Mouse (Mus musculus): ENCODE measurements around the gene Shf. TPM values are rescaled to one million over a fixed set of nuclear protein-coding genes. Genes with fewer than 3 reads are reported as not detected.

Gene Shf
- total RNA-seq, 2 experiments from 2014 or later: 75.3 to 77.1 TPM

DNA sequence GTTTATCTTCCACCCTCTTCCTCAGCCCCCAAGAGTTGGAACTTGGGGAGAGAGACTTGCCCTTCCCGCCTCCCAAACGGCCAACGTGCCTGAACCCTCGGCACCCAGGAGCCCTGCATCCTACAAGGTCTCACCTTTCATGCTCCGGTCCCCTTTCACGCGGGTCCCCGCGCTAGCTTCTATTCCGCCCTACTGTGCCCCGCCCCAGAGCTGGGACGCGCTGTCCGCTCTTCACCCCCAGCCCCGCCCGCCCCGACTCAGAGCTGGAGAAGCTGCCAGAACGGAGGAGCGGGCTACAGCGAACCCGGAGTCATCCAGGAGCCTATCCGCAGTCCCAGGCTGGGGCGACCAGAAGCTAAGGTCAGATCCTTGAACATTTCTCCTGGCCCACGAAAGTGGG is 55.4 kb downstream of the Shf start, which contains the start of gene Duoxa1:
Gene Duoxa1, minus strand, starts transcription at position 195 of the 400 bp plus-strand sequence.
- intact Hi-C loops (cut with DNase I): loop anchor here (5.0 kb wide), 1 partner anchor 64 kb away; no protein-coding TSS in a partner anchor
- DNase-seq (ENCODE audit: low spot score in 2 of 2): no peak

- intact Hi-C loops (cut with DNase I): loop anchor here (5.0 kb wide), 1 partner anchor 64 kb away; no protein-coding TSS in a partner anchor
- peak; percentile 60 to 63 for DNase-seq (ENCODE audit: low spot score in 2 of 2)
Measured at GRCm38 (mm10) chr2:122312722-122313417, 56.1 kb downstream of the Shf start.

DNA sequence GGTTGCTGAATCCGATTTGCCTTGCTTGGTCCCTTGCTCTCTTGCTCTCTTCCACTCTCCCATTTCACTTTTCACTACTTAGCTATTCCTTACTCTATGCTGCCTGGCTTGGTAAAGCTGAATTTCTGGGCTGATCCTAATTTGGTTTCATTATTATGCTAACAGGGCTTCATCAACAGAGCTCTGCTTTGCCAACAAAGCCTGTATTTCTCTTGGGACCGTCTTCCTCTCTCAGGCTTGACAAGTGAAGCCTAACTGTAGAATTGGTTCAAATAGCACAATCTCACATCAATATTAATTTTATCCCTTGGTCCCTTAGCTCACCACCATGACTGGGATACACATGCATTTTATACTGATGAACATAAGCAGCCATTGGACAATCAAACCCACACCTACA is 57.4 kb downstream of the Shf start:
- DNase-seq (ENCODE audit: low spot score in 2 of 2): no peak
- intact Hi-C loops (cut with DNase I): loop anchor here (5.0 kb wide), 1 partner anchor 66 kb away; no protein-coding TSS in a partner anchor

GRCm38 (mm10) chr2:122309647-122310046 is 59.3 kb downstream of the Shf start:
- no peak for DNase-seq (ENCODE audit: low spot score in 2 of 2)
- intact Hi-C loops (cut with DNase I): loop anchor here (5.0 to 10.0 kb wide), 2 partner anchors 68 to 245 kb away; no protein-coding TSS in a partner anchor

DNA sequence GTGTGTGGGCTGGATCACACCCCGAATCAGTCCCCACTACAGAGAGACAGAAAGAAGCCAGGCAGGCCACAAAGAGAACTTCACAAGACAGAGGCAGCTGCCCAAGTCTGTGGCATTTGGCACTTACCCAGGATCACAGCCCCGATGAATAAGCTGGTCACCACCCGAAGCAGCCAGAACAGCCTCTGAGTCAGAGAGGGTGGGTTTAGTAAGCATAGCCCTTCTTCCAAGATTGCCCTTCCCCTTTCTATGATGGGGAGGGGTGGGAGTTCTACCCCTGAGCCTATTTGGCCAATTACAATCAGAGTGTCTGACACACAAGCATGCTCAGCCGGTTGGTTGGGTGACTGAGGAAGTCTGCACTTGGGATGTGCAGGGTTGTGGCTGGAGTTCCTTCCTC is 62.8 kb downstream of the Shf start:
- intact Hi-C loops (cut with DNase I): loop anchor here (10.0 kb wide), 1 partner anchor 249 kb away; no protein-coding TSS in a partner anchor
- peak; percentile 24 to 34 for DNase-seq (ENCODE audit: low spot score in 2 of 2)

GRCm38 (mm10) chr2:122305097-122305892 is 63.7 kb downstream of the Shf start:
- DNase-seq (ENCODE audit: low spot score in 2 of 2): no peak
- intact Hi-C loops (cut with DNase I): loop anchor here (10.0 kb wide), 1 partner anchor 250 kb away; no protein-coding TSS in a partner anchor

DNA sequence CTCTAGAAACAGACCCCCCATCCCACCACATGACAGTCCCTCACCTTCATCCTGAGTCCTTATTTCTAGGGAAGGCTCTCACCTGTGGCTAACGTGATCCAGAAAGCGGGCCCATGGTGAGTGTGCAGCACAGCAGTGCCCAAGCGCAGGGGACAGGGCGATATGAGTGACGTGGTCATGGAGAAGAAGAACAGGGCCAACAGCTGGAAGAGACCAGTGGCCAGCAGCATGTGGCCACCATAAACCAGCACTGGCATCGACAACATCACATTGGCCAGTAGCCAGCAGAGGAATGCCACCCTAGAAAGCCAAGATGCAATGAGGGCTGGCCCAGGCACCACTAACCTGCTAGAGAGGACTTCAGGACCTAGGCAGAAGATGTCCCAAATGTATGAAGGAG is 64.4 kb downstream of the Shf start:
- DNase-seq (ENCODE audit: low spot score in 2 of 2): no peak
- intact Hi-C loops (cut with DNase I): loop anchor here (10.0 kb wide), 1 partner anchor 250 kb away; no protein-coding TSS in a partner anchor

DNA sequence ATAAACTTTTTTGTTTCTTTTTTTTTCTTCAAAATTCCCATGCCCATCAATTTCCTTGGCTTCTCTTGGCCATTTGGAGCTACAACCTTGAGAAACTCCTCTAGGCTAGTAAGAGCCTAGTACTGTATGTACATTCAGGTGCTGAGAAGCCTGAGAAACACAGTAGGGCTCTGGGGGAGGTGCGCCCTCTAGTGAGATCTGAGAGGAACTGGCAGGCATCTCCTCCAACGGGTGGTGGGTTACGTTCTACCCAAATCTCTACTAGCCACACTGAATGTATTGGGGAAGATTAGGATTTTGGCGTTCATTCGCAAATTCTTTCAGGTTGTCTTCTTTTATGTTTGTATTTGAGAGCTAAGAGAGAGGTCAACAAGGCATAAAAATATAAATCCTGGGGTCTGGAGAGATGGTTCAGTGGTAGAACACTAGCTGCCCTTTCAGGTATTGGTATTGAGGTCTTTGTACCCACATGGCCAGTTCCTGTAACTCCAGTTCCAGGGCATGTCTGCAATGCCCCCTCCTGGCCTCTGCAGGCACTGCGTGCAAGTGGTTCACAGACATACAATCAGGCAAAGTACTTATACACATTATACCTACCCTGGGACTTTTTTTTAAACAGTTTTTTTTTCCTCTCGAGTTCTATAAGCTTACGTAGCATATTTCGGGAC is 66.3 kb downstream of the Shf start:
- peak; percentile 62 to 77 for DNase-seq (ENCODE audit: low spot score in 2 of 2)
- intact Hi-C loops (cut with DNase I): loop anchor here (2.0 to 10.0 kb wide), 2 partner anchors 108 to 252 kb away; no protein-coding TSS in a partner anchor

DNA sequence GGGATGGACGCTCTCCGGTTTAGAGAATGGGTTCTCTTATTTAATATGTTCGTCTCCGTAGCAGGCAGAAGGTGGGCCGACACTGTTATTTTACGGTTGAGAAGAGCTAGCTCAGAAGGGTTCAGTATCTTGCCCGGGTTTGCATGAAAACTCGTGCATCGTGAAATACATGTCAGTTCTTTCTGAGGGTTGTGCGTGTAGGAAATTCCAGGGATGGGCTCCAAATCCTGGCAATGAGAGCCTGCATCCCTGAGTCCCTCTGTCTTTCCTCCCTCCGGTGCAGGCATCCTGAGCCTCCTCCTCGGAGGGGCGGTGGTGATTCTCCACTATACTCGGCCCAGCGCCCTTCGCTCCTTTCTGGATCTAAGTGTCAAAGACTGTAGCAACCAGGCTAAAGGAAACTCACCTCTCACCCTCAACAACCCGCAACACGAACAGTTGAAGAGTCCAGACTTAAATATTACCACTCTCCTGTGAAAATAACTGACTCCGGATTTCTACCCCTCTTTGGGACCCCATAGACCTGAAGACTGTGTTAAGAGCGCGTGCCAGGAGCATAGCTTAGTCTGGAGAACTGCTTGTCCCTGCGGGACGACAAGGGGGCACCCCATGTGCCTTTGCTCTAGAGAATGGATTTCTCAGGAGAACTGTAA is 66.9 kb downstream of the Shf start:
- DNase-seq (ENCODE audit: low spot score in 2 of 2): no peak
- intact Hi-C loops (cut with DNase I): loop anchor here (2.0 to 10.0 kb wide), 2 partner anchors 107 to 253 kb away; no protein-coding TSS in a partner anchor

DNA sequence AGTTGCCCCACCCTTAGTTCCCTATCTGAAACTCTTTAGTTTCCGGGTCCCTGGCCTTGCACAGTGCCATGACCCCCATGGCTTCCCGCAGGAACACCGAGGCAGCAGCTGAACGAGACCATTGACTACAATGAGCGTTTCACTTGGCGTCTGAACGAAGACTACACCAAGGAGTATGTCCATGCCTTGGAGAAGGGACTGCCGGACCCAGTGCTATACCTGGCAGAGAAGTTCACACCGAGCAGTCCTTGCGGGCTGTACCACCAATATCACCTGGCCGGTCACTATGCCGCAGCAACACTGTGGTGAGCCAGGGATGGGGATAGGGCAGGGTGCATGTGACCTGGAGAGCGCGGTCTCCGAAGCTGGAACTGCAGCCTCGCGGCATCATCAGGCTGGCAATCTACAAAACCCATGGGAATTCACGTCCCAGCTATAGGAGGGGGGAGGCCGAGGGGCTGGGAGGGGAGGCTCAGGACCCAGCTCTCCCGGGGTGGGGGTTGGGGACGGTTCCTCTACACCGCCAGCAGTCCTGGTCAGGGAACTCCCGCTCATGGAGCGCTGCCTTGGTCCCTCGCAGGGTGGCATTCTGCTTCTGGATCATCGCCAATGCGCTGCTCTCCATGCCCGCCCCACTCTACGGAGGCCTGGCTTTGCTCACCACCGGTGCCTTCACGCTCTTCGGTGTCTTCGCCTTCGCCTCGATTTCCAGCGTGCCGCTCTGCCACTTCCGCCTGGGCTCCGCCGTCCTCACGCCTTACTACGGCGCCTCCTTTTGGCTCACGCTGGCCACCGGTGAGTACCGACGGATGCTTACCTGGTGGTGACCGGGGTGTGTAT is 67.7 kb downstream of the Shf start:
- intact Hi-C loops (cut with DNase I): loop anchor here (10.0 kb wide), 1 partner anchor 254 kb away; no protein-coding TSS in a partner anchor
- peak; percentile 30 to 35 for DNase-seq (ENCODE audit: low spot score in 2 of 2)

DNA sequence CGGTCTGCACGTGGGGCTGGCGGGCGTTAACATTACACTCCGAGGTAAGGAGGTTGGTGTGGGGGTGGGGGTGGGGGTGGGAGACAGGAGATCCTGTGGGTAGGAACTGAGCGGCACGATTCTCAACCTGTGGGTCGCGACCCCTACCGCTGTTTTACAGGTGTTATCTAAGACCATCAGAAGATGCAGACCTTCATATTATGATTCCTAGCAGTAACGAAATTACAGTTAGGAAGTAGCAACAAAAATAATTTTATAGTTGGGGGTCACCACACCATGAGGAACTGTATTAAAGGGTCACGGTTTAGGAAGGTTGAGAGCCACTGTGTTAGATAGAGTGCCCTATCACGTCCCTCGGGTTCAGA is 68.3 kb downstream of the Shf start:
- no peak for DNase-seq (ENCODE audit: low spot score in 2 of 2)
- intact Hi-C loops (cut with DNase I): loop anchor here (10.0 kb wide), 1 partner anchor 254 kb away; no protein-coding TSS in a partner anchor

GRCm38 (mm10) chr2:122299911-122300655 is 68.9 kb downstream of the Shf start:
- intact Hi-C loops (cut with DNase I): loop anchor here (5.0 to 10.0 kb wide), 2 partner anchors 53 to 255 kb away; no protein-coding TSS in a partner anchor
- no peak for DNase-seq (ENCODE audit: low spot score in 2 of 2)

Other genes with a start within 250 kb of the Shf start
- 10 to 100 TPM; 80.6 to 91.8 TPM for gene B2m, start 221.5 kb downstream of the Shf start, total RNA-seq (2021)
- gene Trim69, start 208.5 kb downstream of the Shf start, total RNA-seq (2021): not detected
- gene Patl2, start 183.0 kb downstream of the Shf start, total RNA-seq (2021): under 1 TPM in 1 of 2 experiments, not detected in 1; 0.13 TPM
- not detected for gene Terb2, start 182.9 kb downstream of the Shf start, total RNA-seq (2021)
- 10 to 100 TPM; 11.9 to 14.4 TPM for gene Sord, start 134.4 kb downstream of the Shf start, total RNA-seq (2021)
- under 1 TPM in 1 of 2 experiments, not detected in 1; 0.09 TPM for gene Duox2, start 70.7 kb downstream of the Shf start, total RNA-seq (2021)
- not detected for gene Duoxa2, start 70.3 kb downstream of the Shf start, total RNA-seq (2021)
- gene Duoxa1, start 55.4 kb downstream of the Shf start, total RNA-seq (2021): not detected
- under 1 TPM; 0.07 to 0.15 TPM for gene Duox1, start 53.5 kb downstream of the Shf start, total RNA-seq (2021)
- not detected for gene Slc28a2, start 57.3 kb upstream of the Shf start, total RNA-seq (2021)
- not detected for gene Gm14085, start 115.8 kb upstream of the Shf start, total RNA-seq (2021)
- 10 to 100 TPM; 56.6 to 58.7 TPM for gene Gatm, start 242.1 kb upstream of the Shf start, total RNA-seq (2021)